Comparison of ENCODE assay signal across 13 mouse cellular contexts in the genomic region with DNA sequence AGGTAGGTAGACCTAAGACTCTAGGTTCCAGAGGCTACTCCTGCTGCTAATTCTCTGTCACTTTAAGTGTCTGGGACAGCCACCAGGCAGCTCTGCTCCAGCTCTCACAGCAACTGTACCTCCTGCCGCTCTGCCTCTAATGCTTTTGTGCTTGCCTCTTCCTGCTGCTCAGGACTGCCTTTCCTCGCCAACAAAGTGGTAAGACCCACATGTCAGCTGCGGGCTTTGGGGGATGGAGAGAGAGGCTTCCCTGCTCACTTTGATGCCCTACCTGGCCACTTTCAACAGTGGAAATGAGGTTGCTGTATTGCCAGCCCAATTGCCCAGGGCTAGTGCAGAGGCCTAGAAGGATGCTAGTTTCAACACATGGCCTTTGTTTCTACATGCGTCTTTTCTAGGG.
"Had no signal": no experiment of that assay in that cellular context is flagged by ENCODE, and none has a peak within 500 bp of the region (broad histone marks: within the 10 kb centered on the region; RNA-seq: fewer than 3 reads in every experiment).

No protein-coding gene starts in this region.

- H3K4me3 ChIP-seq: left cerebral cortex, adult 2 months; limb, embryonic 10.5 days; liver, embryonic 15.5 days; midbrain, embryonic 15.5 days; neural tube, embryonic 12.5 days; stomach, embryonic 15.5 days had no signal

- H3K27me3 ChIP-seq: liver, embryonic 15.5 days; midbrain, embryonic 15.5 days; neural tube, embryonic 12.5 days; stomach, embryonic 15.5 days had no signal

- H3K9me3 ChIP-seq: limb, embryonic 10.5 days; liver, embryonic 15.5 days; midbrain, embryonic 15.5 days; neural tube, embryonic 12.5 days; stomach, embryonic 15.5 days had no signal

- ATAC-seq: intestine, embryonic 16.5 days; lung, postnatal 0 days; midbrain, embryonic 15.5 days had no signal

- H3K4me2 ChIP-seq: liver, embryonic 11.5 days; liver, embryonic 15.5 days; midbrain, embryonic 15.5 days; neural tube, embryonic 12.5 days; stomach, embryonic 15.5 days had no signal

- DNase-seq: kidney, adult 2 months; kidney, postnatal 25 days; lung, adult 2 months; lung, postnatal 36 days had no signal

- H3K27ac ChIP-seq: left cerebral cortex, adult 2 months; limb, embryonic 10.5 days; liver, embryonic 15.5 days; midbrain, embryonic 15.5 days; neural tube, embryonic 12.5 days; stomach, embryonic 15.5 days had no signal

- H3K4me1 ChIP-seq: midbrain, embryonic 15.5 days; neural tube, embryonic 12.5 days had no signal

- H3K9ac ChIP-seq: liver, embryonic 15.5 days; midbrain, embryonic 15.5 days; neural tube, embryonic 12.5 days; stomach, embryonic 15.5 days had no signal

- H3K36me3 ChIP-seq: limb, embryonic 10.5 days; liver, embryonic 15.5 days; midbrain, embryonic 15.5 days; neural tube, embryonic 12.5 days; stomach, embryonic 15.5 days had no signal
